Mouse (Mus musculus) E14TG2a.4 (cell line): Measurements from ENCODE around the gene Ccl25.
"Not testable (repeated sequence)": the region's sequence is repeated elsewhere in the genome, so short reads cannot be mapped to it uniquely, and the experiment has no call there.

ENCODE experiments used
- H3K27me3 ChIP-seq: 2 replicates; pipeline ENCODE4 v1.6.1; 2014; ENCODE audit warnings: low read length, control low read depth; ENCODE audit not compliant: insufficient read depth
- H3K36me3 ChIP-seq: 2 replicates; pipeline ENCODE4 v1.6.1; 2014; ENCODE audit warnings: low read length, control low read depth; ENCODE audit not compliant: insufficient read depth
- H3K4me1 ChIP-seq: replicated peaks from 2 replicates; pipeline ENCODE4 v1.6.1; 2014; ENCODE audit warnings: low read depth, low read length, control low read depth
- H3K4me3 ChIP-seq: replicated peaks from 2 replicates; pipeline ENCODE4 v1.5.1; 2014; ENCODE audit warnings: mild to moderate bottlenecking, low read length
- H3K9me3 ChIP-seq: 2 replicates; pipeline ENCODE4 v1.6.1; 2014; ENCODE audit warnings: low read length, control low read depth
- CTCF ChIP-seq: conservative IDR thresholded peaks from 2 replicates; pipeline ENCODE4 v1.5.1; 2014; ENCODE audit warnings: low read length
- NANOG ChIP-seq: IDR thresholded peaks from 2 replicates; pipeline ENCODE4 v1.6.1; 2014; ENCODE audit warnings: borderline replicate concordance, low read length, mixed read lengths
- POU5F1 ChIP-seq: IDR thresholded peaks from 2 replicates; pipeline ENCODE4 v1.6.1; 2014; ENCODE audit warnings: low read length, borderline replicate concordance

The Ccl25 gene

GRCm38 (mm10) chr8:4367808-4368207 lies 42.8 kb downstream of the Ccl25 start:
- peaks cover 10% of the 10 kb centered on the region for H3K9me3 ChIP-seq
- peaks cover 53% of the 10 kb centered on the region for H3K4me1 ChIP-seq
- no peak for TF ChIP-seq POU5F1
- no peak for TF ChIP-seq NANOG
- TF ChIP-seq CTCF, result no peak
- no peak overlapping the region for H3K4me3 ChIP-seq
- H3K36me3 ChIP-seq, result no peaks in the 10 kb centered on the region
- H3K27me3 ChIP-seq, result peaks cover 11% of the 10 kb centered on the region

- Histone ChIP-seq H3K9me3 (peaks cover 10% of the 10 kb centered on the region), H3K36me3 (no peaks in the 10 kb centered on the region), H3K27me3 (peaks cover 11% of the 10 kb centered on the region), H3K4me3 (no peak overlapping the region), H3K4me1 (peaks cover 53% of the 10 kb centered on the region)
- TF ChIP-seq NANOG, result no peak
- no peak for TF ChIP-seq CTCF
- no peak for TF ChIP-seq POU5F1
These were observed 43.5 kb downstream of the Ccl25 start for GRCm38 (mm10) chr8:4368470-4368869.

GRCm38 (mm10) chr8:4370078-4370477 lies 45.1 kb downstream of the Ccl25 start:
- TF ChIP-seq NANOG (no peak), CTCF (peak; percentile 84)
- Histone ChIP-seq H3K27me3 (peaks cover 11% of the 10 kb centered on the region), H3K4me3 (no peak overlapping the region), H3K4me1 (peaks cover 40% of the 10 kb centered on the region), H3K36me3 (no peaks in the 10 kb centered on the region), H3K9me3 (peaks cover 10% of the 10 kb centered on the region)

GRCm38 (mm10) chr8:4372657-4373056 lies 47.6 kb downstream of the Ccl25 start:
- no peaks in the 10 kb centered on the region for H3K36me3 ChIP-seq
- H3K4me3 ChIP-seq, result no peak overlapping the region
- no peak for TF ChIP-seq POU5F1
- TF ChIP-seq CTCF, result peak; percentile 41
- no peaks in the 10 kb centered on the region; the same call in 1 of the 2 replicates for H3K9me3 ChIP-seq
- H3K4me1 ChIP-seq, result peaks cover 15% of the 10 kb centered on the region
- H3K27me3 ChIP-seq, result peaks cover 11% of the 10 kb centered on the region

GRCm38 (mm10) chr8:4401442-4401841 lies 76.4 kb downstream of the Ccl25 start:
- Histone ChIP-seq H3K9me3 (peaks cover 52% of the 10 kb centered on the region), H3K4me1 (peaks cover 8% of the 10 kb centered on the region; the same call in 1 of the 2 replicates), H3K27me3 (no peaks in the 10 kb centered on the region), H3K36me3 (no peaks in the 10 kb centered on the region), H3K4me3 (no peak overlapping the region)
- TF ChIP-seq CTCF, result no peak

GRCm38 (mm10) chr8:4403960-4404879 lies 79.2 kb downstream of the Ccl25 start:
- H3K9me3 ChIP-seq, result peaks cover 53% of the 10 kb centered on the region

GRCm38 (mm10) chr8:4404880-4405261 lies 79.9 kb downstream of the Ccl25 start:
- Histone ChIP-seq H3K36me3 (no peaks in the 10 kb centered on the region), H3K4me3 (peak overlapping the region; percentile 49), H3K4me1 (peaks cover 8% of the 10 kb centered on the region; the same call in 1 of the 2 replicates), H3K9me3 (peaks cover 48% of the 10 kb centered on the region), H3K27me3 (no peaks in the 10 kb centered on the region)
- no peak for TF ChIP-seq NANOG
- TF ChIP-seq CTCF, result no peak
- no peak for TF ChIP-seq POU5F1

More at GRCm38 (mm10) chr8:4403960-4404879, 79.2 kb downstream of the Ccl25 start:
- H3K27me3 ChIP-seq, result no peaks in the 10 kb centered on the region
- TF ChIP-seq POU5F1 (no peak), NANOG (no peak), CTCF (no peak)
- H3K4me3 ChIP-seq, result peak overlapping the region; percentile 49
- H3K4me1 ChIP-seq, result peaks cover 8% of the 10 kb centered on the region; the same call in 1 of the 2 replicates
- H3K36me3 ChIP-seq, result no peaks in the 10 kb centered on the region

GRCm38 (mm10) chr8:4408425-4408824 lies 83.4 kb downstream of the Ccl25 start:
- not testable (repeated sequence) for H3K4me3 ChIP-seq, H3K36me3 ChIP-seq, H3K27me3 ChIP-seq, H3K4me1 ChIP-seq
- H3K9me3 ChIP-seq, result peaks cover 22% of the 10 kb centered on the region
